Mouse (Mus musculus) brain, embryonic 14.5 days (tissue): Measurements from ENCODE around the gene Zfp646.

Source experiments
- CTCF ChIP-seq: fragments of 200-500 bp; IDR thresholded peaks from 2 replicates; pipeline ENCODE4 v1.5.1; 2012; ENCODE audit warnings: inconsistent platforms, mild to moderate bottlenecking, moderate library complexity, borderline replicate concordance; ENCODE audit not compliant: insufficient read depth, insufficient read length; ENCODE audit errors: extremely low read depth
- POLR2A ChIP-seq: fragments of 200-500 bp; IDR thresholded peaks from 2 replicates; pipeline ENCODE4 v1.6.1; 2012; ENCODE audit warnings: mild to moderate bottlenecking, inconsistent platforms, borderline replicate concordance; ENCODE audit not compliant: poor library complexity, insufficient read depth, insufficient read length, severe bottlenecking; ENCODE audit errors: extremely low read depth

- TF ChIP-seq CTCF (no peak), POLR2A (no peak)
Observed at GRCm38 (mm10) chr7:127898179-127898956, 22.3 kb downstream of the Zfp646 start.
